Mouse (Mus musculus): ENCODE measurements around the gene Pilra. TPM values are rescaled to one million over a fixed set of nuclear protein-coding genes. Genes with fewer than 3 reads are reported as not detected.

The Pilra gene
- polyA plus RNA-seq, 1 experiment from 2014 or later = 12.5 TPM

DNA sequence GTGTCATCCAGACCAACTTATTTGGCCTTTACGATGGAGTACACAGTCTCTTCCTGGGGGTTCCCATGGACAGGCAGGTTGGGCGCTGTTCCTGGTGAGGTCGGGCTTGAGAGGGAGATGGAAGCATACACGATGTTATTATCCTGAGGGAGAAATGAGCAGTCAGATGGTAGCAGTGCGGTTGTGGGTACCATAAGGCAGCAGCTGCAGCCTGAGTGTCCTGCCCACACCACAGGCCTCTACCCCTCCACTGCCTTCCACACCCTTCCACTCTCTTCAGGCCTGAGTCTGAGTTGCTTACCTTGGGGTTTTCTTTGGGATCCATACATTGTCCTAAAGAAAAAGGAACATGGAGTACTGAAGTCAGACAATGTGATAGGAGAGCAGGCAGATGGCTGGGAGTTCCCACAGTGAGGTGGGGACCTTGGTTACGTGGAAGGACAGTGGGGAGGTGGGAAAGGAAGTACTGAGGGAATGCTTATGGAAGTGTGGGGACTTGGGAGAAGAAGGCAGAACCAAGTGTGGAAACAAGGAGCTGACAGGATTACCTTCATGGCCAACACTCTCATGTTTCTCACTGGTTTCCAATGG, 12.5 kb downstream of the Pilra start:
- 87% methylated on average over 6 of the region's 6 CpGs for WGBS

DNA sequence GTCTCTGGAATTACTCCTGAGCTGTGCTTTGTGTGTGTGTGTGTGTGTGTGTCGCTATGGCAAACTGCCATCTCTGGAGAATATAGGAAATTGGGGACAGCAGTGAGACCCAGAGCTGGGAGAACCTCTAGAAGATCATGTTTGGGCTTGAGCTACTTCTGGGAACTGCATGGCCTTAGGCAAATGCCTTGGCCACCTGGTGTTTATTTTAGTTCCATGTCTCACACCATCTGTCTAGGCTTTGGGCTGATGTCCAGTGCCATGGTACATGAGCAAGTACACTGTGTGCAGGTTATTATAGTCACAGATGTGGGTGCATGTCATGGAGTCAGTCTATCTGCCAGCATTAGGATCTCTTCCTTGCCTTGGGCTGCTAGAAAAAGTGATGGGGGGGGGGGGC, 13.5 kb downstream of the Pilra start:
- Histone ChIP-seq H3K27ac (ENCODE audit: low read length) (no peak overlapping the region), H3K4me1 (ENCODE audit: insufficient read depth, low read depth, low read length) (no peaks in the 10 kb centered on the region; the same call in 1 of the 2 replicates), H3K36me3 (ENCODE audit: insufficient read depth, low read length) (no peaks in the 10 kb centered on the region), H3K9ac (replicated peaks; ENCODE audit: low read depth) (no peak overlapping the region), H3K9me3 (ENCODE audit: low read length) (no peaks in the 10 kb centered on the region), H3K4me2 (replicated peaks; ENCODE audit: low read depth, low read length) (no peak overlapping the region), H3K4me3 (ENCODE audit: low read depth, low read length) (no peak overlapping the region), H3K27me3 (replicated peaks; ENCODE audit: insufficient read depth, low read length) (no peaks in the 10 kb centered on the region)
- 82% methylated on average over 1 of the region's 1 CpGs for WGBS
- no peak for ATAC-seq
- DNase-seq (ENCODE audit: low spot score) = no peak
- TF ChIP-seq CTCF (IDR thresholded peaks at IDR 0.05) (no peak), EP300 (IDR thresholded peaks at IDR 0.05) (no peak)

More for the DNA sequence above, 12.5 kb downstream of the Pilra start:
- H3K9me3 ChIP-seq (ENCODE audit: low read length) = no peaks in the 10 kb centered on the region
- H3K4me2 ChIP-seq (replicated peaks; ENCODE audit: low read depth, low read length) = no peak overlapping the region
- no peaks in the 10 kb centered on the region for H3K27me3 ChIP-seq (replicated peaks; ENCODE audit: insufficient read depth, low read length)
- no peaks in the 10 kb centered on the region for H3K4me1 ChIP-seq (ENCODE audit: insufficient read depth, low read depth, low read length)
- no peak overlapping the region for H3K27ac ChIP-seq (ENCODE audit: low read length)
- no peak overlapping the region for H3K4me3 ChIP-seq (ENCODE audit: low read depth, low read length)
- H3K9ac ChIP-seq (replicated peaks; ENCODE audit: low read depth) = no peak overlapping the region
- TF ChIP-seq CTCF (IDR thresholded peaks at IDR 0.05) = no peak
- no peak for TF ChIP-seq EP300 (IDR thresholded peaks at IDR 0.05)
- DNase-seq (ENCODE audit: low spot score) = no peak
- H3K36me3 ChIP-seq (ENCODE audit: insufficient read depth, low read length) = no peaks in the 10 kb centered on the region
- no peak for ATAC-seq

DNA sequence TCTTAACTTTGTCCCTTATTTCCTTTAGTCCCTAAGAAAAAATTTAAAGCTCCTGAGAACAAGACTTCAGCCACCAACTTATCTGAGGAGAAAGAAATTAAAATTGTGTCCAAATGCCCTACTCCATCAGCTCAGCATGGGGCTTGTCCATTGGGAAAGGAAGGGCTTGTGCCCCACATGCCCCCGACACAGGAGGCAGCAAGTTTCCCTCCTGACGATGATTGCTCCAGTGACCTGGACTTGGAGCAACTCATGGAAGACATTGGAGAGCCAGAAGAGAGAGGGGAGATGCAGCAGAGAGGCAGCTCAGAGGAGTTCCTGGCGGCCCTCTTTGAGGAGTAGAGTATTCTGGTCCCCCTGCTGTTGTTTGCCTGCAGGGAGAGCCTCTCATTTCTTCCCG, 14.0 kb downstream of the Pilra start:
- H3K4me3 ChIP-seq (ENCODE audit: low read depth, low read length) = no peak overlapping the region
- no peaks in the 10 kb centered on the region; the same call in 1 of the 2 replicates for H3K4me1 ChIP-seq (ENCODE audit: insufficient read depth, low read depth, low read length)
- no peak for TF ChIP-seq CTCF (IDR thresholded peaks at IDR 0.05)
- TF ChIP-seq EP300 (IDR thresholded peaks at IDR 0.05) = no peak
- 74% methylated on average over 4 of the region's 4 CpGs for WGBS
- DNase-seq (ENCODE audit: low spot score) (no peak), ATAC-seq (no peak)
- H3K9ac ChIP-seq (replicated peaks; ENCODE audit: low read depth) = no peak overlapping the region
- H3K4me2 ChIP-seq (replicated peaks; ENCODE audit: low read depth, low read length) = no peak overlapping the region
- H3K36me3 ChIP-seq (ENCODE audit: insufficient read depth, low read length) = no peaks in the 10 kb centered on the region
- H3K27ac ChIP-seq (ENCODE audit: low read length) = no peak overlapping the region
- no peaks in the 10 kb centered on the region for H3K9me3 ChIP-seq (ENCODE audit: low read length)
- H3K27me3 ChIP-seq (replicated peaks; ENCODE audit: insufficient read depth, low read length) = no peaks in the 10 kb centered on the region

DNA sequence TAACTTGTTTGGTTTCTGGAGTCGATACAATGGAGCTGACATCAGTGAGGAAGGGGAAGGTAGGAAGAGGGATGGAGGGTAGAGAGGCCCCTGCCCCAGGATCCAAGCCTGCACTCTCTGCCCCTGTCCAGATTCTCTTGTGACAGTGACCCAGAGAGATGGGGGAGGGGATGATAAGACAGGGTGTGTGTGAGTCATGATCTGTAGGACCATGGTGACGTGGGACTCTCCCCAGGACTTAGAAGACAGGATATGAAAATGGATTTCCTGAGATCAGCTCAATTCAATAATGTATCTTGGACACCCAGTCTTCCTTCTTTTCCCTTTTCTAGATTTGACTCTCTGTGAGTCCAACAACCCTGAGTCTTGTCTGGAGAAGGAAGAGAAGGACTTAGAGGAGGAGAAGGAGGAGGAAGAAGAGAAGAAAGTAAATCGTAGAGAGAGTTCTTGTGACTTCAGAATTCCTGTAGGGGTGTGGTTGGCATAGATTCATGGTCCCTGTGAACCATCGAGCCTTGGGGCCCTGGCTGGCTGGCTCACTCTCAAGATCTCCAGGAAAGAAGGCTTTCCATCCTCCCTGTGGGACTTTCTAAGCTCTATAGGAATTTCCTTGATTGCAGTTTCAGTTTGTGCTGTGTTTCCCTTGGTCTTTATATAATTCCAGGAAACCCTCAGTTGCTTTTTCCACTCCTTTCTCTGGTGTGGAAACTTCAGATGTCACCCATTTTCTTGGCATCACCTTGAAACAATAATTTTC, 18.4 kb downstream of the Pilra start:
- WGBS = 34% methylated on average over 4 of the region's 4 CpGs
- peak; percentile 43 for ATAC-seq
- no peaks in the 10 kb centered on the region for H3K36me3 ChIP-seq (ENCODE audit: insufficient read depth, low read length)
- no peaks in the 10 kb centered on the region for H3K27me3 ChIP-seq (replicated peaks; ENCODE audit: insufficient read depth, low read length)
- H3K9me3 ChIP-seq (ENCODE audit: low read length) = no peaks in the 10 kb centered on the region
- H3K4me2 ChIP-seq (replicated peaks; ENCODE audit: low read depth, low read length) = no peak overlapping the region
- no peaks in the 10 kb centered on the region; the same call in 1 of the 2 replicates for H3K4me1 ChIP-seq (ENCODE audit: insufficient read depth, low read depth, low read length)
- no peak overlapping the region for H3K9ac ChIP-seq (replicated peaks; ENCODE audit: low read depth)
- no peak overlapping the region for H3K27ac ChIP-seq (ENCODE audit: low read length)
- no peak overlapping the region for H3K4me3 ChIP-seq (ENCODE audit: low read depth, low read length)
- TF ChIP-seq CTCF (IDR thresholded peaks at IDR 0.05) (no peak), EP300 (IDR thresholded peaks at IDR 0.05) (no peak)
- peak; percentile 48 for DNase-seq (ENCODE audit: low spot score)

DNA sequence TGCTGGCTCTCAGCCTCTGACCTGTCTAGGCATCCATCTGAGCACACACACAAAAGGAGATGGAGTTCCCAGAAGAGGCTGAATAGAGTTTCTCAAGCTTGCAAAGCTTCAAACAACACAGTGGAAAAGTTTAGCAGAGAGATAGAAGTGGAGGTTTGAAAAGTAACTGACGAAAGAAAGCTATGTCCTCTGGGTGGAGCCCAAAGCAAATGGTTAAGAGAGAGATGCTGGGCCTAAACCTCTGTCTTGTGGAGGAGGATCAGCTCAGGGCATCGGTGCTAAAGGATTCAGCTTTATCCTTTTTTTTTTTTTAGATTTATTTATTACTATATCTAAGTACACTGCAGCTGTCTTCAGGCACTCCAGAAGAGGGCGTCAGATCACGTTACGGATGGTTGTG, 27.8 kb downstream of the Pilra start:
- Histone ChIP-seq H3K36me3 (ENCODE audit: insufficient read depth, low read length) (no peaks in the 10 kb centered on the region), H3K9ac (replicated peaks; ENCODE audit: low read depth) (no peak overlapping the region), H3K27ac (ENCODE audit: low read length) (no peak overlapping the region), H3K9me3 (ENCODE audit: low read length) (no peaks in the 10 kb centered on the region), H3K4me1 (ENCODE audit: insufficient read depth, low read depth, low read length) (no peaks in the 10 kb centered on the region), H3K4me2 (replicated peaks; ENCODE audit: low read depth, low read length) (no peak overlapping the region), H3K27me3 (replicated peaks; ENCODE audit: insufficient read depth, low read length) (no peaks in the 10 kb centered on the region), H3K4me3 (ENCODE audit: low read depth, low read length) (no peak overlapping the region)
- TF ChIP-seq EP300 (IDR thresholded peaks at IDR 0.05) (no peak), CTCF (IDR thresholded peaks at IDR 0.05) (no peak)
- DNase-seq (ENCODE audit: low spot score) = no peak
- no peak for ATAC-seq
- 89% methylated on average over 5 of the region's 5 CpGs for WGBS

DNA sequence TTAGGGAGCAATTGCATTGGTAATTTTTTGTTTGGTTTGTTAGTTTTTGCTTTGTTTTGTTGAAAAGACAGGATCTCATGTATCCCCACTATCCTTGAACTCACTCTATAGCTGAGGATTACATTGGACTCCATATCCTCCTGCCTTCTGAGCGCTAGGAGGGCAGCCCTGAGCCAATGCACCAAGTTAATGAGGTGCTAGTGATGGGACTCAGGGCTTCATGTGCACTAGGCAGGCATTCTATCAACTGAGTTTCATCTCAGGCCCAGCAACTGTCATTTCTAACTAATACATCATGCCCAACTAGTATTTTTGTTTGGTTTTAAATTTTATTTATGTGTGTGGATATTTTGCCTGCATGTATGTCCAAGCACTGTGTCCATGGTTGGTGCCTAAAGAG, 29.9 kb downstream of the Pilra start:
- no peaks in the 10 kb centered on the region for H3K4me1 ChIP-seq (ENCODE audit: insufficient read depth, low read depth, low read length)
- TF ChIP-seq EP300 (IDR thresholded peaks at IDR 0.05) = no peak
- no peaks in the 10 kb centered on the region for H3K9me3 ChIP-seq (ENCODE audit: low read length)
- no peak for ATAC-seq
- DNase-seq (ENCODE audit: low spot score) = no peak
- no peaks in the 10 kb centered on the region for H3K36me3 ChIP-seq (ENCODE audit: insufficient read depth, low read length)
- H3K4me2 ChIP-seq (replicated peaks; ENCODE audit: low read depth, low read length) = no peak overlapping the region
- 56% methylated on average over 1 of the region's 1 CpGs for WGBS
- H3K27ac ChIP-seq (ENCODE audit: low read length) = no peak overlapping the region
- no peak overlapping the region for H3K4me3 ChIP-seq (ENCODE audit: low read depth, low read length)
- H3K27me3 ChIP-seq (replicated peaks; ENCODE audit: insufficient read depth, low read length) = no peaks in the 10 kb centered on the region
- H3K9ac ChIP-seq (replicated peaks; ENCODE audit: low read depth) = no peak overlapping the region
